Mouse (Mus musculus) embryonic fibroblast, embryonic 13.5 days (primary cell): ENCODE data around the gene Exoc8. TPM values are rescaled to one million over a fixed set of nuclear protein-coding genes. Genes with fewer than 3 reads are reported as not detected.
A peak's percentile ranks its signal among the peaks of the same experiment; 100 is the strongest.

Experiments
- H3K27ac ChIP-seq: 2 replicates; pipeline ENCODE4 v1.5.1; 2012; ENCODE audit warnings: low read length, control low read depth, inconsistent platforms; ENCODE audit not compliant: insufficient read depth
- H3K4me1 ChIP-seq: 2 replicates; pipeline ENCODE4 v1.6.1; 2011; ENCODE audit warnings: low read length; ENCODE audit not compliant: control insufficient read depth, insufficient read depth
- H3K4me3 ChIP-seq: 2 replicates; pipeline ENCODE4 v1.5.1; 2011; ENCODE audit warnings: mild to moderate bottlenecking, control low read depth, low read length; ENCODE audit not compliant: insufficient read depth
- CTCF ChIP-seq: IDR thresholded peaks from 2 replicates; pipeline ENCODE4 v1.5.1; 2011; ENCODE audit warnings: mild to moderate bottlenecking, control low read depth, low read length, moderate library complexity, borderline replicate concordance; ENCODE audit not compliant: insufficient read depth
- POLR2A ChIP-seq: IDR thresholded peaks from 2 replicates; pipeline ENCODE4 v1.6.1; 2011; ENCODE audit warnings: low read depth, mild to moderate bottlenecking, control low read depth, low read length, moderate library complexity
- polyA plus RNA-seq: library from polyadenylated mRNA; stranded (reverse); fragments of >200 nt; gene quantifications from 2 replicates; pipeline ENCODE4 v1.2.4, GENCODE M21; 2011; ENCODE audit warnings: low read depth; ENCODE audit not compliant: missing spikeins, insufficient read length

Gene Exoc8
- polyA plus RNA-seq, 1 experiment, result 15.7 TPM

- TF ChIP-seq CTCF, result no peak
- no peak for TF ChIP-seq POLR2A
- no peak overlapping the region for H3K4me3 ChIP-seq
- H3K4me1 ChIP-seq, result no peaks in the 10 kb centered on the region
- no peak overlapping the region for H3K27ac ChIP-seq
Measured at GRCm38 (mm10) chr8:124878946-124879526, 18.5 kb downstream of the Exoc8 start.

- TF ChIP-seq POLR2A (no peak), CTCF (no peak)
- H3K4me3 ChIP-seq, result no peak overlapping the region
Measured at GRCm38 (mm10) chr8:124878141-124878540, 19.4 kb downstream of the Exoc8 start.

GRCm38 (mm10) chr8:124872690-124873089 lies 24.8 kb downstream of the Exoc8 start:
- no peaks in the 10 kb centered on the region for H3K4me1 ChIP-seq
- no peak overlapping the region for H3K27ac ChIP-seq
- no peak overlapping the region for H3K4me3 ChIP-seq
- TF ChIP-seq POLR2A (no peak), CTCF (no peak)

More at GRCm38 (mm10) chr8:124878141-124878540, 19.4 kb downstream of the Exoc8 start:
- Histone ChIP-seq H3K27ac (no peak overlapping the region), H3K4me1 (no peaks in the 10 kb centered on the region)

- H3K4me1 ChIP-seq, result no peaks in the 10 kb centered on the region
- no peak overlapping the region for H3K4me3 ChIP-seq
- no peak overlapping the region for H3K27ac ChIP-seq
- TF ChIP-seq POLR2A (no peak), CTCF (no peak)
Measured at GRCm38 (mm10) chr8:124872081-124872480, 25.4 kb downstream of the Exoc8 start.

GRCm38 (mm10) chr8:124871474-124871873 lies 26.0 kb downstream of the Exoc8 start:
- TF ChIP-seq CTCF (no peak), POLR2A (no peak)
- Histone ChIP-seq H3K4me1 (no peaks in the 10 kb centered on the region; the same call in 1 of the 2 replicates), H3K4me3 (no peak overlapping the region), H3K27ac (no peak overlapping the region)

- Histone ChIP-seq H3K4me3 (no peak overlapping the region), H3K27ac (no peak overlapping the region), H3K4me1 (no peaks in the 10 kb centered on the region; the same call in 1 of the 2 replicates)
- no peak for TF ChIP-seq CTCF
- no peak for TF ChIP-seq POLR2A
Measured at GRCm38 (mm10) chr8:124869708-124870107, 27.8 kb downstream of the Exoc8 start.

GRCm38 (mm10) chr8:124867126-124867525 lies 30.4 kb downstream of the Exoc8 start:
- Histone ChIP-seq H3K4me1 (no peaks in the 10 kb centered on the region; the same call in 1 of the 2 replicates), H3K4me3 (no peak overlapping the region), H3K27ac (no peak overlapping the region)
- no peak for TF ChIP-seq CTCF
- no peak for TF ChIP-seq POLR2A

- no peak overlapping the region for H3K4me3 ChIP-seq
- TF ChIP-seq POLR2A (no peak), CTCF (no peak)
Measured at GRCm38 (mm10) chr8:124866669-124867068, 30.8 kb downstream of the Exoc8 start.

GRCm38 (mm10) chr8:124863729-124864128 lies 33.8 kb downstream of the Exoc8 start:
- H3K4me3 ChIP-seq, result peak overlapping the region; percentile 89
- TF ChIP-seq CTCF (no peak), POLR2A (no peak)
- H3K4me1 ChIP-seq, result no peaks in the 10 kb centered on the region; the same call in 1 of the 2 replicates
- no peak overlapping the region for H3K27ac ChIP-seq

More at GRCm38 (mm10) chr8:124866669-124867068, 30.8 kb downstream of the Exoc8 start:
- no peak overlapping the region for H3K27ac ChIP-seq
- no peaks in the 10 kb centered on the region; the same call in 1 of the 2 replicates for H3K4me1 ChIP-seq

GRCm38 (mm10) chr8:124863163-124863677 lies 34.3 kb downstream of the Exoc8 start:
- TF ChIP-seq CTCF (no peak), POLR2A (no peak)
- peak overlapping the region; percentile 89 for H3K4me3 ChIP-seq
- peak overlapping the region; percentile 32; the same call in 1 of the 2 replicates for H3K27ac ChIP-seq
- H3K4me1 ChIP-seq, result no peaks in the 10 kb centered on the region; the same call in 1 of the 2 replicates
